Mouse (Mus musculus) kidney, adult 2 months (tissue): ENCODE measurements around the gene Kbtbd4.

Source experiments
- CTCF ChIP-seq: fragments of 200-500 bp; conservative IDR thresholded peaks from 2 replicates; pipeline ENCODE4 v1.5.1; 2011; ENCODE audit warnings: low read depth, mild to moderate bottlenecking, control low read depth, low read length, moderate library complexity, mixed read lengths; ENCODE audit not compliant: insufficient read depth, insufficient read length
- POLR2A ChIP-seq: fragments of 200-500 bp; IDR thresholded peaks from one replicate; pipeline ENCODE4 v1.6.1; 2011; ENCODE audit warnings: low read depth, low read length, control low read depth

- TF ChIP-seq CTCF, result no peak
- TF ChIP-seq POLR2A, result no peak
Measured at GRCm38 (mm10) chr2:90864184-90864583, 40.4 kb upstream of the Kbtbd4 start.
